Mouse (Mus musculus): Measurements from ENCODE around the gene Mst1r.

DNA sequence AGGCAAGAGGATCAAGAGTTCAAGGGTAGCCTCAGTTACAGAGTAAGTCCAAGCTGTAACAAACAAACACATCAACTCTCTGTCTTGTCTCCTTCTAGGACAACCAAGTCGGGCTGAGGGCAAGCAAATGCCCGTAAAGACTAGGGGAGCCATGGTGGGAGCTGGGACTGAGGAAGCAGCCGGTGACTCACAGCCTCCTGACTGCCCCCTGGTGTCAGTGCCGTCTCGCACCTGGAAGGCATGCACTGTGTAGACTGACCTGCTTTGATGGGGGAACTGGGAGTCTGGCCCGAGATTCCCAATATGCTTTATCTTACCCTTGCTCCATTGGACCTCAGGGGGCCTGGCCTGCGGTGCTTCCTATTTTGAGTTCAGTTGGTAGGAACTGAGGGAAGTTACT is 16.3 kb downstream of the Mst1r start:
- TF ChIP-seq GATA1 (IDR thresholded peaks at IDR 0.05; ENCODE audit: borderline replicate concordance, low read length) (no peak), FLI1 (IDR thresholded peaks at IDR 0.05; ENCODE audit: low read length) (no peak)
